Mouse (Mus musculus): ENCODE measurements around the gene Fmnl1. TPM values are rescaled to one million over a fixed set of nuclear protein-coding genes. Genes with fewer than 3 reads are reported as not detected.

Gene Fmnl1
- polyA plus RNA-seq (2012; ENCODE audit: low replicate concordance): 32.9 and 73.9 TPM in 2 replicates

DNA sequence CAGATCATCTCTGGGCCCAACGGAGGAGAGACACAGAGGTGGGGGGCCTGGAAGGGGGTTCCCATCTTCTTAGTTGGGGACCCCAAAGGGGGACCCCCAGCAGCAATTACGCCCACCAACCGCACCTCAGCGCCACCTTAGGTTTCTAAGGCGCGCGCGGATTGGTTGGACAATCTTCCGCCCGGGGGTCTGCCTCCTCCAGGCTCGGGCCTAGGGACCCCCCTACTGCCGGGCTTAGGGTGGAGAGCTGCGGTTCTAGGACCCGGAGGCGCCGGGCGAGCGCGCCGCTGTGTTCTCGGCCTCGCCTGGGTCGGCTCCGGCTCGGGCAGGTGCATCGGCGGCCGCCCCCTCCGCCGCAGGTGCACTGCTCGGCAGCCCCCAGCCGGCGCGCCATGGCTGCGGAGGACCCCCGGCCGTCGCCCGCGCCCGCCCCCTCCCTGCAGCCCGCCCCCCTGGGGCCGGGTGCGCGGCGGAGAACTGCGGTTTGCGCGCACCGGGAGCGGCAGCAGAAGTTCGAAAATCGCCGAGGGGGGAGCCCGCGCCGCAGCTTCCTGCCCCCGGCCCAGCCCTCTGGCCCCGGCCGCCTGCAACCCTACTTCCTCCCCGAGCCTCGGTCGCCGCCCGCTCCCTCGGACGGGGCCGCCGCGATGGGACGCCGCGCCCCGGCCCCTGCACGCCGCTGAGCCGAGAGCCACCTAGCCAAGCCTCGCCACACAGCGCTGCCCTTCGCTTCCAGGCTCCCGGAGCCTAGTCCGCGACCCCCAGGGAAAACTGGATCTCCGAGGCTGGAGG, at the start of gene Fmnl1:
TSS of gene Fmnl1 (plus strand) at position 614 of the 792 bp plus-strand sequence.

DNA sequence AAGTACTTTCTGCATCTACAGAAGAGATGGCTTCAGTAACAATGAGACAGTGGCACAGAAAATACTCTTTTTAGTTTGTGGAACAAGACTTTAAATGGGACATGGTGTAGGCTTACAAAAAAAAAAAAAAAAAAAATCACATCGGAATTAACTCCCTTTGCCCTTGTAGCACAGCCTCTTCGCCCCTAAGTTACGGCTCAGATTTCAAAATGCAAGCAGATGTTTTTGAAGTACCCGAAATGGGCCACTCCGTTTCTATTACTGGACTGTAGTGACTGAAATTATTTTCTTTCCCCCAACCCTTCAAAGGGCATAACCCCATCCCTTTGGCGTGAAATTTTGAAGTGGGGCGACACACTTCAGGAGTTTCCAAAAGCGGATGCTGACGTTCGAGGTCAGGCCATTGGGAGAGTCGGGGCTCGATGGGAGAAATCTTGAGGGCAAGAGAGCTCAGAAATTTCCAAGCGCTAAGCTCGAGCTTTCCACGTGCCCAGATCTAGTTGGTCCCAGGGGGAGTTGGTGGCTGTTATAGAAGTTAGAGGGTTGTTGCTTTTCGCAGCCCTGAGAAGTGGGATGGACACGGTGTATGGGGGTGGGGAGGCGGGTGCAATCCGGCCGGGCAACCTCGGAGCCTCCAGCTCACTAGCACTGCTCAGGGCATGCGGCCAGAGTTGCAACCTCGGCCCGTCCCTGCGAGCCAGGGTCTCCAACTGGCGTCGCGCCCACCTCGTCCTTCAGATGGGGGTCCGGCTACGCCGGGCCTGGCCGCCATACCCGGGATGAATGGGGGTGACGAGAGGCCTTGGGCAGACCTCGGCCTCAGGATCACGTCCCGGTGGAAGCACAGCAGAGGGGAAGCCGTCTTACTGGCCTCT, 39.0 kb upstream of the Fmnl1 start, which contains the start of gene Hexim2:
TSS of gene Hexim2 (plus strand) at position 729 of the 875 bp plus-strand sequence.

DNA sequence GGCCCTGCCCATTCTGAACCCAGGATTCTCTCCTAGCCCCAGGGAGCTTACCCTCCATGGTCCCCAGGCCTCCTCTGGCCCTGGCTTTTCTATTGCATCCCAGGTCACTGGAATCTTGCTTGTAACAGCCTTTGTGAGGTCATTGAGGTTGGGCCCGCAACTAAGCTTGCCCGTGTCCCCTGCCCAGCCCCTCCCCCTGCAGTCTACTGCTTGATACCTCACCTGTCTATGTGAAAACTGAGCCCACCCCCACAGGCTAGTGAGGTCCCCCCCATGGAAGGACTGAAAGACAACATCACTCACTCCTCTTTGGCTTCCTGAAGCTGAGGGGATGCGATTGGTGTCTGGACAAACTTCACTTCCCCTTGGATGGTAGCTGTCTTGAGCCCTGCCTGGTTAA, 37.6 kb downstream of the Fmnl1 start, which contains the start of gene 1700023F06Rik:
TSS of gene 1700023F06Rik (minus strand) at position 101 of the 400 bp plus-strand sequence.

DNA sequence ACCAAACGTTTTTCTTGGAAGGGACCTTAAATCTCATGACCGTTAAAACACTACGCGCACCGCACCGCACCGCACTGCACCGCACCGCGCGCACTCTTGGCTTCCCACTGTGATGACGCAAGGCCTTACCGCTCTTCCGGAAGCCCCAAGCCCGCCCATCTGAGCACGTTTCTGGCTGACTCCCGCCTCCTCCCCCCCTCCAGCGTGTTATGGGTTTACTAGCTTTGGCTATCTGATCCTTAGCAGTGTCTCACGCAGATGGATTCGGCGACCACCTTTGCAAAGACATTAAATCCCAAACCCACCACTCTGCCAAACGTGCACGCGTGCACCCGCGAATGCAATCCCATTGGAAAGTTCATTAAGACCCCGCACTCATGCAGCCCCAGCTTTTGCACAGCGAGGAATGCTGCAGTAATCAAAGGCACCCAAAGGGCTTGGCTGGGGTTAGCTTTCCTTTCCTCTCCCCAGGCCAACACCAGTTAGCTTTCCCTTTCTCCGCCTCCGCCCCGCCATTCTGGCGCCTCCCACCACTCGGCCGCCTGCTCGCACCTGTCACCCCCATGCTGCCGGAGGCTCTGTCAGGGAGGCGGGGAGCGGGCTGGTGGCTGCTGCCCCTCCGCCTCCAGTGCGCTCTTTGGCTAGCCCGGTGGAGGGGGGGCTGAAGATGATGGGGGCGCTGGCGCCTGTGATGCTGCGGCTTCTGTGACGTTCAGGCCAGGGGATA, 47.0 kb downstream of the Fmnl1 start, which contains the start of gene Spata32:
TSS of gene Spata32 (minus strand) at position 643 of the 727 bp plus-strand sequence.

Other genes with a start within 250 kb of the Fmnl1 start
- gene Kif18b, start 246.0 kb upstream of the Fmnl1 start, polyA plus RNA-seq (2012; ENCODE audit: low replicate concordance): 27.7 and 63.8 TPM in 2 replicates
- gene C1ql1, start 224.4 kb upstream of the Fmnl1 start, polyA plus RNA-seq (2012; ENCODE audit: low replicate concordance): 0.11 TPM in 1 of 2 replicates, not detected in the other
- gene Nmt1, start 142.9 kb upstream of the Fmnl1 start, polyA plus RNA-seq (2012; ENCODE audit: low replicate concordance): 2.2 and 23.9 TPM in 2 replicates
- gene Dcakd, start 142.8 kb upstream of the Fmnl1 start, polyA plus RNA-seq (2012; ENCODE audit: low replicate concordance): 34.7 and 104 TPM in 2 replicates
- gene Plcd3, start 69.4 kb upstream of the Fmnl1 start, polyA plus RNA-seq (2012; ENCODE audit: low replicate concordance): 0.51 and 0.59 TPM in 2 replicates
- gene Acbd4, start 69.4 kb upstream of the Fmnl1 start, polyA plus RNA-seq (2012; ENCODE audit: low replicate concordance): 43.1 and 44.8 TPM in 2 replicates
- 10.6 and 12.4 TPM in 2 replicates for gene Hexim1, start 54.9 kb upstream of the Fmnl1 start, polyA plus RNA-seq (2012; ENCODE audit: low replicate concordance)
- 6.5 and 8.1 TPM in 2 replicates for gene Hexim2, start 38.7 kb upstream of the Fmnl1 start, polyA plus RNA-seq (2012; ENCODE audit: low replicate concordance)
- not detected in 2 replicates for gene 1700023F06Rik, start 37.5 kb downstream of the Fmnl1 start, polyA plus RNA-seq (2012; ENCODE audit: low replicate concordance)
- not detected in 2 replicates for gene Spata32, start 47.3 kb downstream of the Fmnl1 start, polyA plus RNA-seq (2012; ENCODE audit: low replicate concordance)
- 4.3 and 9.6 TPM in 2 replicates for gene Map3k14, start 96.4 kb downstream of the Fmnl1 start, polyA plus RNA-seq (2012; ENCODE audit: low replicate concordance)
- gene Arhgap27, start 192.6 kb downstream of the Fmnl1 start, polyA plus RNA-seq (2012; ENCODE audit: low replicate concordance): 19.4 and 73.3 TPM in 2 replicates
- 18.6 and 20.0 TPM in 2 replicates for gene Plekhm1, start 241.6 kb downstream of the Fmnl1 start, polyA plus RNA-seq (2012; ENCODE audit: low replicate concordance)